Mouse (Mus musculus) CH12.LX (cell line): ENCODE data around the gene Kank4. TPM values are rescaled to one million over a fixed set of nuclear protein-coding genes. Genes with fewer than 3 reads are reported as not detected.

Experiments used
- DNase-seq: peaks from one replicate; pipeline ENCODE4 v3.0.0-alpha.2; 2013; ENCODE audit errors: extremely low read depth
- H3K27ac ChIP-seq: 2 replicates; pipeline ENCODE4 v1.5.1; 2012; ENCODE audit warnings: low read depth, mild to moderate bottlenecking, control low read depth, moderate library complexity; ENCODE audit not compliant: insufficient read depth
- H3K27me3 ChIP-seq: replicated peaks from 2 replicates; pipeline ENCODE3; 2012; ENCODE audit warnings: inconsistent platforms
- H3K36me3 ChIP-seq, 2 experiments: replicated peaks in 1 of 2; 2 replicates each; pipeline versions ENCODE3 to v1.6.1; 2012; ENCODE audit warnings: inconsistent platforms in 1 of 2, low read length in 1 of 2, mild to moderate bottlenecking in 1 of 2, mixed read lengths in 1 of 2, moderate library complexity in 1 of 2; ENCODE audit not compliant: control insufficient read depth in 1 of 2, insufficient read depth in 1 of 2
- H3K4me1 ChIP-seq, 2 experiments: 2 replicates each; pipeline ENCODE4 v1.6.1; 2012; ENCODE audit warnings: inconsistent platforms in 1 of 2, moderate library complexity in 1 of 2; ENCODE audit not compliant: insufficient read depth in 2 of 2, control insufficient read depth in 1 of 2
- H3K4me2 ChIP-seq: 2 replicates; pipeline ENCODE4 v1.6.1; 2012; ENCODE audit warnings: low read depth, mild to moderate bottlenecking, control low read depth; ENCODE audit not compliant: poor library complexity, insufficient read depth, severe bottlenecking
- H3K4me3 ChIP-seq, 3 experiments: fragments of 150-350 bp in 1 of 3; sonication (generic) in 1 of 3; replicated peaks in 1 of 3; 2 replicates each; pipeline versions ENCODE3 to v1.5.1; 2011 to 2012; ENCODE audit warnings: low read depth in 2 of 3, low read length in 2 of 3, mild to moderate bottlenecking in 2 of 3, moderate library complexity in 2 of 3, control low read depth in 1 of 3, improper control_type of control experiment in 1 of 3, inconsistent platforms in 1 of 3, mixed read lengths in 1 of 3; ENCODE audit not compliant: poor library complexity in 1 of 3
- H3K79me2 ChIP-seq: replicated peaks from 2 replicates; pipeline ENCODE4 v1.6.1; 2012; ENCODE audit warnings: mild to moderate bottlenecking, moderate library complexity; ENCODE audit not compliant: control insufficient read depth, poor library complexity, insufficient read depth, severe bottlenecking; ENCODE audit errors: extremely low read depth
- H3K9ac ChIP-seq: 2 replicates; pipeline ENCODE4 v1.6.1; 2012; ENCODE audit warnings: low read depth, mild to moderate bottlenecking, control low read depth, moderate library complexity; ENCODE audit not compliant: insufficient read depth
- H3K9me3 ChIP-seq: replicated peaks from 2 replicates; pipeline ENCODE3; 2012; ENCODE audit warnings: low read length, inconsistent platforms, mixed read lengths
- HCFC1 ChIP-seq: IDR thresholded peaks from 2 replicates; pipeline ENCODE4 v1.6.1; 2012; ENCODE audit warnings: low read depth, mild to moderate bottlenecking, inconsistent platforms, low read length, improper control_type of control experiment
- MYC ChIP-seq: IDR thresholded peaks from 2 replicates; pipeline ENCODE4 v1.6.1; 2011; ENCODE audit warnings: low read depth, mild to moderate bottlenecking, improper control_type of control experiment, low read length
- dilution Hi-C: fragments of 300-500 bp; cut with MboI; formaldehyde crosslinking; loops from 2 replicates; pipeline ENCODE4 v1.14.3; 2020; ENCODE audit warnings: low sequenced_read_pairs; ENCODE audit not compliant: extremely low pct_unique_long_range_greater_than_20kb, extremely low pct_ligation_motif_present
- in situ Hi-C: fragments of 300-500 bp; cut with MboI; formaldehyde crosslinking; loops from 3 replicates; pipeline ENCODE4 v1.14.3; 2019; ENCODE audit warnings: low sequenced_read_pairs, low pct_ligation_motif_present, low pct_unique_long_range_greater_than_20kb, mixed read lengths
- polyA plus RNA-seq: library from polyadenylated mRNA; unstranded; fragments of >175 nt; gene quantifications from 2 replicates; pipeline ENCODE4 v1.2.1, GENCODE M21; 2012; ENCODE audit warnings: low read depth; ENCODE audit not compliant: insufficient read length
- total RNA-seq, 2 experiments: library from RNA; depleted of rRNA; stranded (reverse); fragments of 300-350 nt in 1 of 2; fragments of >200 nt in 1 of 2; gene quantifications; 2 replicates each; pipeline ENCODE4 v1.2.3; 2012 to 2014

Kank4 gene
- total and polyA plus RNA-seq, 3 experiments, result not detected

GRCm38 (mm10) chr4:98710891-98711290, 106.4 kb downstream of the Kank4 start:
- no peak overlapping the region for H3K4me3 ChIP-seq

More at GRCm38 (mm10) chr4:98710891-98711290, 106.4 kb downstream of the Kank4 start:
- in situ Hi-C loops, result no loop called here
- no peak overlapping the region for H3K27ac ChIP-seq
- H3K27me3 ChIP-seq, result no peaks in the 10 kb centered on the region
- H3K36me3 ChIP-seq, result no peaks in the 10 kb centered on the region
- no peaks in the 10 kb centered on the region for H3K4me1 ChIP-seq
- peaks cover 60% of the 10 kb centered on the region for H3K9me3 ChIP-seq
- dilution Hi-C loops, result no loop called here
- H3K4me2 ChIP-seq, result no peak overlapping the region
- no peak overlapping the region for H3K9ac ChIP-seq
- DNase-seq, result no peak
- TF ChIP-seq MYC, result no peak
- TF ChIP-seq HCFC1, result no peak
- no peaks in the 10 kb centered on the region for H3K79me2 ChIP-seq

Other genes starting within 250 kb of the Kank4 start
- not detected in 2 replicates for gene L1td1, start 90.8 kb downstream of the Kank4 start, total RNA-seq (2012; rRNA removed)
- not detected in 2 replicates for gene L1td1, start 90.8 kb downstream of the Kank4 start, total RNA-seq (2014; rRNA removed)
- gene L1td1, start 90.8 kb downstream of the Kank4 start, polyA plus RNA-seq, result not detected in 2 replicates
- gene I0C0044D17Rik, start 6.3 kb upstream of the Kank4 start, total RNA-seq (2012; rRNA removed), result not detected in 2 replicates
- not detected in 2 replicates for gene I0C0044D17Rik, start 6.3 kb upstream of the Kank4 start, total RNA-seq (2014; rRNA removed)
- not detected in 2 replicates for gene I0C0044D17Rik, start 6.3 kb upstream of the Kank4 start, polyA plus RNA-seq
- 40.9 and 46.1 TPM in 2 replicates for gene Usp1, start 106.3 kb upstream of the Kank4 start, total RNA-seq (2012; rRNA removed)
- gene Usp1, start 106.3 kb upstream of the Kank4 start, total RNA-seq (2014; rRNA removed), result 142 and 149 TPM in 2 replicates
- gene Usp1, start 106.3 kb upstream of the Kank4 start, polyA plus RNA-seq, result 115 and 118 TPM in 2 replicates
- not detected in 2 replicates for gene Angptl3, start 213.4 kb upstream of the Kank4 start, total RNA-seq (2012; rRNA removed)
- not detected in 2 replicates for gene Angptl3, start 213.4 kb upstream of the Kank4 start, total RNA-seq (2014; rRNA removed)
- not detected in 2 replicates for gene Angptl3, start 213.4 kb upstream of the Kank4 start, polyA plus RNA-seq